Mouse (Mus musculus) hindbrain, postnatal 0 days (tissue): ENCODE measurements around the gene Slc35c2. TPM values are rescaled to one million over a fixed set of nuclear protein-coding genes. Genes with fewer than 3 reads are reported as not detected.

Experiments used
- ATAC-seq: fragments of 200-750 bp; cut with Nextera tagmentation; 2 replicates; pipeline ENCODE4 v1.8.0; 2017; ENCODE audit warnings: mild to moderate bottlenecking, moderate TSS enrichment, moderate library complexity
- DNase-seq: peaks from one replicate; pipeline ENCODE4 v3.0.0-alpha.2; 2015; ENCODE audit warnings: low spot score
- H3K27ac ChIP-seq: fragments of 300-500 bp; sonication (generic); 2 replicates; pipeline ENCODE4 v1.5.1; 2014; ENCODE audit warnings: mild to moderate bottlenecking
- H3K27me3 ChIP-seq: fragments of 300-500 bp; sonication (generic); 2 replicates; pipeline ENCODE4 v1.6.1; 2014; ENCODE audit warnings: low read length, mixed read lengths; ENCODE audit not compliant: insufficient read depth
- H3K36me3 ChIP-seq: fragments of 300-500 bp; sonication (generic); 2 replicates; pipeline ENCODE4 v1.6.1; 2014; ENCODE audit warnings: low read length, mixed read lengths; ENCODE audit not compliant: insufficient read depth
- H3K4me1 ChIP-seq: fragments of 300-500 bp; sonication (generic); 2 replicates; pipeline ENCODE4 v1.6.1; 2014; ENCODE audit warnings: antibody characterized with exemption, low read length, mixed read lengths; ENCODE audit not compliant: insufficient read depth
- H3K4me2 ChIP-seq: fragments of 300-500 bp; sonication (generic); 2 replicates; pipeline ENCODE4 v1.6.1; 2014; ENCODE audit warnings: low read depth, mild to moderate bottlenecking, low read length, moderate library complexity, mixed read lengths
- H3K4me3 ChIP-seq: fragments of 300-500 bp; sonication (generic); 2 replicates; pipeline ENCODE4 v1.5.1; 2014; ENCODE audit warnings: low read length
- H3K9ac ChIP-seq: fragments of 300-500 bp; sonication (generic); replicated peaks from 2 replicates; pipeline ENCODE4 v1.6.1; 2014; ENCODE audit warnings: mild to moderate bottlenecking, low read length, moderate library complexity, mixed read lengths
- H3K9me3 ChIP-seq: fragments of 300-500 bp; sonication (generic); 2 replicates; pipeline ENCODE4 v1.6.1; 2016; ENCODE audit warnings: low read length, mixed read lengths
- CTCF ChIP-seq: IDR thresholded peaks from 2 replicates; pipeline ENCODE4 v1.5.1; 2016; ENCODE audit warnings: antibody characterized with exemption, control low read depth, low read depth
- WGBS: fragments of 180-500 bp; shearing (Covaris S2); extraction: QIAGEN DNeasy Blood & Tissue Kit; methylation state at CpG from one replicate; pipeline ENCODE4 v1.1.7; 2014; 5-methylcytosine and 5-hydroxymethylcytosine counted together
- polyA plus RNA-seq: library from polyadenylated mRNA; unstranded; fragments of >200 nt; fragmentation: Nextera tagmentation; extraction: Ambion mirVana; gene quantifications from 2 replicates; pipeline ENCODE4 v1.2.1, GENCODE M21; 2015
- total RNA-seq: library from RNA; depleted of rRNA; stranded (reverse); fragments of >200 nt; gene quantifications from 2 replicates; pipeline ENCODE4 v1.2.3, GENCODE M21; 2014

The Slc35c2 gene
- total and polyA plus RNA-seq, 2 experiments from 2014 or later: 68.1 to 97.1 TPM

DNA sequence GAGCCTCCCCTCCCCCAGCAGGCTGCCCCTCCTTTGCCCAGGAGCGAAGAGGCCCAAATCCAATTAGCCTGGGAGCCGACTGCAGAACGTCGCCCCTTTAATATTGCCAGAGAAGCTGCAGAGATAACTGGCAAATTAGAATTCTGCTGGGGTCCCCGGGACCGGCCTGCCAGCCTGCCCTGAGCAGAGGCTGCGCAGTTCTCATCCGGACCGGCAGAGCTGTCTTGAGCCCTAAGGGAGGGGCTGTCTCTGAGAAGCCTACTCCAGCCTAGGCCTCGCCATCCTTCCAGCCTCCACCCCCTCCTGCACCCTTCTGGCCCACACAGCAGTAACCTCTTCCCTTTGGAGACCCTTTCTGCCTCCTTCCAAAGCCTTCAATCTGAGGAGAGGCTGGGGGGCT, 33.8 kb downstream of the Slc35c2 start:
- DNase-seq (no peak), ATAC-seq (peak; percentile 72)
- Histone ChIP-seq H3K4me1 (peaks cover 21% of the 10 kb centered on the region), H3K27ac (no peak overlapping the region), H3K36me3 (no peaks in the 10 kb centered on the region), H3K4me3 (no peak overlapping the region), H3K9ac (0 out of 2 replicates have a peak overlapping the region, but pooled peaks have one; percentile 13), H3K27me3 (no peaks in the 10 kb centered on the region), H3K9me3 (no peaks in the 10 kb centered on the region), H3K4me2 (0 out of 2 replicates have a peak overlapping the region, but pooled peaks have one; percentile 7)
- peak; percentile 25; the same call in 1 of the 2 replicates for TF ChIP-seq CTCF
- WGBS: 13% methylated on average over 10 of the region's 10 CpGs

- no peak for TF ChIP-seq CTCF
- H3K36me3 ChIP-seq: no peaks in the 10 kb centered on the region
- H3K4me1 ChIP-seq: peaks cover 20% of the 10 kb centered on the region
- no peak overlapping the region for H3K4me3 ChIP-seq
- WGBS: 76% methylated on average over 8 of the region's 8 CpGs
- no peaks in the 10 kb centered on the region for H3K27me3 ChIP-seq
- H3K27ac ChIP-seq: no peak overlapping the region
- H3K9me3 ChIP-seq: no peaks in the 10 kb centered on the region
- no peak overlapping the region for H3K9ac ChIP-seq
- H3K4me2 ChIP-seq: no peak overlapping the region
- no peak for DNase-seq
- ATAC-seq: no peak
Measured at GRCm38 (mm10) chr2:165253269-165253668, 34.4 kb downstream of the Slc35c2 start.

GRCm38 (mm10) chr2:165252801-165253200, 34.9 kb downstream of the Slc35c2 start:
- H3K9ac ChIP-seq: no peak overlapping the region
- H3K36me3 ChIP-seq: no peaks in the 10 kb centered on the region
- H3K27ac ChIP-seq: no peak overlapping the region
- peaks cover 15% of the 10 kb centered on the region for H3K4me1 ChIP-seq
- no peaks in the 10 kb centered on the region for H3K9me3 ChIP-seq
- no peak overlapping the region for H3K4me2 ChIP-seq
- DNase-seq: no peak
- no peak for ATAC-seq
- no peaks in the 10 kb centered on the region for H3K27me3 ChIP-seq
- TF ChIP-seq CTCF: no peak
- no peak overlapping the region for H3K4me3 ChIP-seq
- 38% methylated on average over 9 of the region's 9 CpGs for WGBS

DNA sequence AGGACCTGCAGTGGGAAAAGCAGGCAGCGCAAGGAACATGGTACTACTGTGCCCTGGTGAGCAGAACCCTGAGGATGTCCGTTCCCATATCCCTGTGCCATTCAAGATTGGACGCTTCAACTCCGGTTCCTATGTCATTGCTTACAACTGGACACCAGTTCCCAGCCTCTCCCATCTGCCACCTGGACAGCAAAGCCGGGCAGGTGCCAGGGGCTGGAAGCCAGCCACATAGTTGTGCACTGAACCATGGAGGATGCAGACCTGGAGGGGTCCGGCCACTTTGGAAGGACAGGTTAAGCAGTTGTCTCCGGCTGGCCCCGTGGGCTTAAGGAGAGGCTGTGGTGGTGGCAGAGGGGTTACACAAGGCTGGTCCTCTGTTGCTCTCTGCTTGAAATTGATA, 35.3 kb downstream of the Slc35c2 start:
- Histone ChIP-seq H3K4me3 (no peak overlapping the region), H3K27ac (no peak overlapping the region), H3K27me3 (no peaks in the 10 kb centered on the region), H3K9ac (no peak overlapping the region), H3K36me3 (no peaks in the 10 kb centered on the region), H3K9me3 (no peaks in the 10 kb centered on the region), H3K4me1 (peaks cover 11% of the 10 kb centered on the region), H3K4me2 (no peak overlapping the region)
- no peak for TF ChIP-seq CTCF
- no peak for DNase-seq
- 68% methylated on average over 8 of the region's 8 CpGs for WGBS
- no peak for ATAC-seq

GRCm38 (mm10) chr2:165250903-165251302, 36.8 kb downstream of the Slc35c2 start:
- Histone ChIP-seq H3K4me2 (no peak overlapping the region), H3K27ac (no peak overlapping the region), H3K9ac (no peak overlapping the region), H3K36me3 (no peaks in the 10 kb centered on the region), H3K4me1 (peaks cover 15% of the 10 kb centered on the region), H3K9me3 (no peaks in the 10 kb centered on the region), H3K4me3 (no peak overlapping the region), H3K27me3 (no peaks in the 10 kb centered on the region)
- no peak for TF ChIP-seq CTCF
- no peak for ATAC-seq
- no peak for DNase-seq
- WGBS: 37% methylated on average over 1 of the region's 1 CpGs

DNA sequence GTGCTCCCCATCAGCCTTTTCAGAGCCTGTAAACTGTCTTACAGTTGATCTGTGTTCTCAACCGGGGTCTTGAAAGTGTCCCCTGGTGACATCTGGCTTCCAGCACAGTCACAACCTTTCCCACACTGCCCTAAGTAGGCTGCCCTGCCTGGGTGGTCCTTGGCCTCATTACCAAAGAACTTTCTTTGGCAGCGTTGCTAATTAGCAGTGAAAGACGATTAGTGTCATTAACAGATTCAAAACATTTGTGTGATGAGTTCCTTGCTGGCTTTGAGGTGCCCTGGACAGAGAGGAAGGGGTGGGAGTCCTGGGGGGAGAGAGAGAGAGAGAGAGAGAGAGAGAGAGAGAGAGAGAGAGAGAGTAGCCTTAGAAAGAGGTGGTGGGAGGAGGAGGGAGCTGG, 38.7 kb downstream of the Slc35c2 start:
- Histone ChIP-seq H3K27ac (no peak overlapping the region), H3K4me3 (no peak overlapping the region), H3K4me2 (no peak overlapping the region), H3K36me3 (no peaks in the 10 kb centered on the region), H3K9me3 (no peaks in the 10 kb centered on the region), H3K9ac (no peak overlapping the region), H3K4me1 (peaks cover 9% of the 10 kb centered on the region), H3K27me3 (no peaks in the 10 kb centered on the region)
- WGBS: 12% methylated on average over 3 of the region's 3 CpGs
- ATAC-seq: peak; percentile 75
- TF ChIP-seq CTCF: no peak
- peak; percentile 75 for DNase-seq

DNA sequence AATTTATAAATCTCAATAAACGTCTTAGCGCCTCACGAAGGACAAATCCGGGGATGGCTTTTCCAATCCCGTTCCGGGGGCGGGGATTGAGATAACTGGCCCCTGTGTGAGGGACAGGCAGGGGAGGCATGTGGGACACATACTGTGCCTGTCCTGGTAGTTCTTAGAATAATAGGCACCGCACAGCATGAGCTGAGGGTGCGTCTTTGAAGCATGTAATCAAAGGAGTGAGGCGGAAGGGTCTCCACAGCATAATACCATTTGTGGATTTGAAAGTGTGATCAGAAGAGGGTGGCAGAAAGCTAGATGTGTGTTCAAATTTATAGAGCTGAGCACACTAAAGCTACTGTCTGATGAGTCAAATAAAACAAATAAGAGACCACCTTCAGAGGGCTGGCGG, 41.3 kb downstream of the Slc35c2 start:
- WGBS: 20% methylated on average over 11 of the region's 11 CpGs
- TF ChIP-seq CTCF: no peak
- Histone ChIP-seq H3K4me1 (peaks cover 20% of the 10 kb centered on the region), H3K27me3 (no peaks in the 10 kb centered on the region), H3K4me3 (no peak overlapping the region), H3K4me2 (no peak overlapping the region), H3K36me3 (no peaks in the 10 kb centered on the region), H3K9me3 (no peaks in the 10 kb centered on the region), H3K27ac (no peak overlapping the region), H3K9ac (no peak overlapping the region)
- DNase-seq (no peak), ATAC-seq (no peak)
